Mouse (Mus musculus) small intestine, adult 2 months (tissue): ENCODE data around the gene Plekhg3. TPM values are rescaled to one million over a fixed set of nuclear protein-coding genes. Genes with fewer than 3 reads are reported as not detected.
A peak's percentile ranks its signal among the peaks of the same experiment; 100 is the strongest.

Source experiments
- H3K27ac ChIP-seq: fragments of 200-500 bp; 2 replicates; pipeline ENCODE4 v1.5.1; 2012; ENCODE audit warnings: low read depth, low read length, control low read depth, inconsistent platforms; ENCODE audit not compliant: insufficient read depth
- H3K27me3 ChIP-seq: fragments of 200-500 bp; 2 replicates; pipeline ENCODE4 v1.6.1; 2012; ENCODE audit warnings: mild to moderate bottlenecking, moderate library complexity, low read length, inconsistent platforms; ENCODE audit not compliant: control insufficient read depth, insufficient read depth
- H3K36me3 ChIP-seq: fragments of 200-500 bp; 2 replicates; pipeline ENCODE4 v1.6.1; 2012; ENCODE audit warnings: mild to moderate bottlenecking, low read length, control low read depth, inconsistent platforms; ENCODE audit not compliant: control insufficient read depth, insufficient read depth
- H3K4me1 ChIP-seq: fragments of 200-500 bp; 2 replicates; pipeline ENCODE4 v1.6.1; 2012; ENCODE audit warnings: low read length, inconsistent platforms, mixed read lengths; ENCODE audit not compliant: control insufficient read depth, insufficient read depth, insufficient read length
- H3K4me3 ChIP-seq: fragments of 200-500 bp; 2 replicates; pipeline ENCODE4 v1.5.1; 2012; ENCODE audit warnings: low read depth, mild to moderate bottlenecking, control low read depth, inconsistent platforms, low read length, moderate library complexity
- CTCF ChIP-seq: fragments of 200-500 bp; IDR thresholded peaks from 2 replicates; pipeline ENCODE4 v1.5.1; 2012; ENCODE audit warnings: low read depth, mild to moderate bottlenecking, control low read depth, inconsistent platforms, low read length, moderate library complexity, mixed read lengths; ENCODE audit not compliant: insufficient replicate concordance, insufficient read length; ENCODE audit errors: extremely low read depth
- POLR2A ChIP-seq: fragments of 200-500 bp; IDR thresholded peaks from 2 replicates; pipeline ENCODE4 v1.6.1; 2012; ENCODE audit warnings: low read depth, mild to moderate bottlenecking, control low read depth, inconsistent platforms, low read length, moderate library complexity
- WGBS: fragments of 180-500 bp; shearing (Covaris S2); methylation state at CpG from one replicate; pipeline ENCODE4 v1.1.7; 2018; 5-methylcytosine and 5-hydroxymethylcytosine counted together
- polyA plus RNA-seq: library from polyadenylated mRNA; depleted of rRNA; stranded (reverse); fragments of >200 nt; gene quantifications from 2 replicates; pipeline ENCODE4 v1.2.3, GENCODE M21; 2012

Gene Plekhg3
- polyA plus RNA-seq, 1 experiment = 16.9 TPM

DNA sequence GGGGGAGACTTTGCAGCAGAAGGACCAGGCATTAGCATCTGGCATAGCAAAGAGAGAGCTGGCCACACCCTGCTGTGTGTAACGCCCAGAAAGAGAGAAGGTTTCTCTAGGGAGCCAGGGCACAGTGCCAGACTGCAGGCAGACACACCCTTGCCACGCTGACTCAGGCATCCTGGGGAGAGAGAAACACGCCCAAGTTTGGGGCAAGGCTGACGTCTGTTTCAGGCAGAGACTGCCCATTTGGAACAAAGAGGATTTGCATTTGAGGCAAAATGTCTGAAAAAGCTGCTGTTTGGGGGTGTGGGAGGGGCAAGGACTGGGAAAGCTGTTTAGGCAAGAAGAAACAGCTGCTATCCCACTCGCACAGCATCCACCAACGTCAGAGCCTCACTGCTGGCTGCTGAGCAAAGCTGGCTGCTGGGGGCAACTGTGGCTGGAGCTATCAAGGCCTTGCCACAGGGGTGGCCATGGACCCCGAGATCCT is 63.2 kb downstream of the Plekhg3 start:
- peak overlapping the region; percentile 15; the same call in 1 of the 2 replicates for H3K27ac ChIP-seq
- H3K36me3 ChIP-seq = no peaks in the 10 kb centered on the region
- 5% methylated on average over 7 of the region's 7 CpGs for WGBS
- peaks cover 11% of the 10 kb centered on the region for H3K4me1 ChIP-seq
- no peak overlapping the region for H3K4me3 ChIP-seq
- H3K27me3 ChIP-seq = no peaks in the 10 kb centered on the region
- TF ChIP-seq CTCF (no peak), POLR2A (no peak)

GRCm38 (mm10) chr12:76594556-76594955 is 63.9 kb downstream of the Plekhg3 start:
- Histone ChIP-seq H3K27me3 (no peaks in the 10 kb centered on the region), H3K36me3 (no peaks in the 10 kb centered on the region), H3K4me1 (peaks cover 11% of the 10 kb centered on the region), H3K27ac (peak overlapping the region; percentile 15; the same call in 1 of the 2 replicates), H3K4me3 (no peak overlapping the region)
- TF ChIP-seq POLR2A (no peak), CTCF (no peak)
- 82% methylated on average over 3 of the region's 3 CpGs for WGBS

- Histone ChIP-seq H3K27ac (no peak overlapping the region), H3K4me1 (peaks cover 11% of the 10 kb centered on the region), H3K36me3 (no peaks in the 10 kb centered on the region), H3K4me3 (no peak overlapping the region), H3K27me3 (no peaks in the 10 kb centered on the region)
- no peak for TF ChIP-seq POLR2A
- no peak for TF ChIP-seq CTCF
- WGBS = 76% methylated on average over 2 of the region's 2 CpGs
These were observed 65.1 kb downstream of the Plekhg3 start for GRCm38 (mm10) chr12:76595830-76596229.

DNA sequence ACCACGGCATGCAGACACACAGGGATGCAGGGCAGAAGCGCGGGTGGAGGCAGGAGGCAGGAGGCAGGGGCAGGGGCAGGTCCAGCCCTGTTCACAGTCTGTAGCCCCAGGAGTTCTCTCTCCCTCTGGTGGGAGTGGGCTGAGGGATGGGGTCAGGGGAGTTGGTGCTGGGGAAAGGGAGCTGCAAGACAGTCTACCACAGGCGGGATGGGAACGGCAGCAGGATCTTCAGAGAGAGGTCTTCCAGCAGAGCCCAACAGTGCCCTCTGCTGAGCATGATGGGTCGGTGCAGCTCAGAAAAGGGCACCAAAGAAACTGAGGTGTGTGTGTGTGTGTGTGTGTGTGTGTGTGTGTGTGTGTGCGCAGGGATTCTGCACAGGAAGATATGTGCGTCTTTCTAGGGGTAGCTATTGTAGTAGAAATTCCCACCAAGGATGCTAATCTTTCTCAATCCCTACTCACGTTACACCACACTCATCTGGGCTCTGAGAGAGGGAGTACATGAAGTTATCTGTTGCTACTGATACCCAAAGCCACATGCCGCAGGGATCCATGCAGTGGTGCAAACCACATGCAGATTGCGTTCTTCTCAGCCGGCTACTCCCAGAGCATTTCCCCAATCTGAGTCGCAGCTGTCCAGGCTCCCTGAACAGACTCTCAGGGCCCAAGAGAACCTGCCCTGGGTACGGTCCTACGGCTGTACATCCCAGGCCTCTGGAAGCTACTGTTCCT is 65.8 kb downstream of the Plekhg3 start:
- no peaks in the 10 kb centered on the region for H3K36me3 ChIP-seq
- 55% methylated on average over 15 of the region's 15 CpGs for WGBS
- H3K27me3 ChIP-seq = no peaks in the 10 kb centered on the region
- H3K4me3 ChIP-seq = no peak overlapping the region
- H3K4me1 ChIP-seq = peaks cover 11% of the 10 kb centered on the region
- no peak overlapping the region for H3K27ac ChIP-seq
- TF ChIP-seq CTCF = peak; percentile 83
- TF ChIP-seq POLR2A = no peak

DNA sequence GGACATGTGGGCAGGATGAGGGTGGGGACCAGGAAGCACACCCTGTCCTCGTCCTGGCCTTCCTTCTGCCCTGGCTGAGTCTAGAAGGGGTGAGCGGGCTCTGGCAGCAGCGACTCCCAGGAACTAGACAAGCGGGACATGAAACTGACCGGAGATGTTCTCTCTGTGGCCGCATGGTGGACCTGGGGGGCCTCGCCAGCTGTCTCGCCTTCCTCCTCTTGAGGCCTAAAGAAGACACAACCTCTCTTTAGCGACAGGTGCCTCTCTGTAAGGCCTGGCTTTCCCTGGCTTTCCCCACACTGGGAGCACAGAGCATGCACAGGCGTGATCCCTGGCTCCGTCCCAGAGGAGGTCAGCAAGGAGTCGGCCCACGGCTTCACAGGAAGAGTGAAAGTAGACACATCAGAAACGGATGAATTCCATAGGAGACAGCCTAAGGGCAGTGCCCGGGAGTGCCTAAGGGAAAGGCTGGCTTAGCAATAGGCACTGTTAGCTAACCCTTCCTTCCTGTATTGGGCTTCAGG is 66.9 kb downstream of the Plekhg3 start:
- no peak overlapping the region for H3K4me3 ChIP-seq
- no peak overlapping the region for H3K27ac ChIP-seq
- no peak for TF ChIP-seq POLR2A
- no peaks in the 10 kb centered on the region for H3K36me3 ChIP-seq
- H3K4me1 ChIP-seq = peaks cover 11% of the 10 kb centered on the region
- 54% methylated on average over 15 of the region's 15 CpGs for WGBS
- no peaks in the 10 kb centered on the region for H3K27me3 ChIP-seq

DNA sequence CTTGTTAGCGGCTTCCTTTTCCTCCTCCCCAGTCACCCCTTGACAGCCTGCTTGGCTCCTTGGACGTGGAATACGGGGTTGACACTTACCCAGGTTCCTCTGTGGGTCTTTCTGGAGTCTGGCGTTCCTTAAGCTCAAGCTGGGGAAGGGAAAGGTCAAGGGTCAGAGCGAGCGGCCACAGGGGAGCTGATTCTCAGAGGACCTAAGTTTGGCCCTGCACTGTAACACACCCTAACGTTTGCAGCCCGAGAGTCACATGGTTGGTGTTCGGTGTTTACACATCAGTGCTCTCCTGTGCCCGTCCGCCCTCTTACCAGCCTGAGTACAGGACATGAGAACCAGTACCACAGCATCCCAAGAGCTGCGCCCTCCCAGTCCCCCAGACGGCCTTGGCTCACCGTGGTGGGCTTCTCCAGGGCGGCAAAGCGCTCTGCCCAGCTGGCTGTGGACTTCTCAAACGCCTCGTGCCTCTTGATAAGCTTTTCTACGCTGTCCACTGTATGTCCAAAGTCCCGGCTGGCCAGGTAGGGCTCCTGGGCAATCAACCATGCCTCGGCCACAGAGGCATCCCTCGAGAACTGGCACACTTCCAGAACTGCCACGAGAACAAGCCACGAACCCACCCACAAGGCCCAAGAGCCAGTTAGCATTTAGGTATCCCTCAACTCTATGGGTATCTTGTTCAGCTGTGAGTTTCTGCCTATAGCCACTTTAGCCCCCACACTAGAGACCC is 67.7 kb downstream of the Plekhg3 start:
- H3K27me3 ChIP-seq = no peaks in the 10 kb centered on the region
- no peak overlapping the region for H3K4me3 ChIP-seq
- peaks cover 11% of the 10 kb centered on the region for H3K4me1 ChIP-seq
- TF ChIP-seq POLR2A (no peak), CTCF (no peak)
- no peak overlapping the region for H3K27ac ChIP-seq
- whole genome bisulfite sequencing = 53% methylated on average over 24 of the region's 24 CpGs
- H3K36me3 ChIP-seq = no peaks in the 10 kb centered on the region

DNA sequence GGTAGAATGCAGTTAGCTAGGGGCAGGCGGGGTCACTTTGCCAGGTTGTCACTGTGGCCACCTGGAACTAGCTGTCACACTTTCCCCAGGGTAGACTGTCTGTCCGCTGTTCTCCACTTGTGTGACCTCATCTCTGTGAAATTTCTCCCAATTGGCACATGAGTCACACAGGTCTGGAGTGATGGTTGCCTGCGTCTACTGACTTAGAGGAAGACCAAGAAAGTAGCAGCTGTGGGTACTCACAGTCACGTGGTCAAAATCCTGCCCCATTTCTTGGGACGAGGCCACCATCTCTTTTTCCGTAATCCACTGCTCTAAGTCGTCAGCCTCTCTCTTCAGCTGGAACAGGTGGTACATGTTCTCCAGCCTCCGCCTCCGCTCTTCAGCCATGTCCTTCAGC is 73.1 kb downstream of the Plekhg3 start:
- Histone ChIP-seq H3K4me1 (no peaks in the 10 kb centered on the region), H3K36me3 (no peaks in the 10 kb centered on the region), H3K27me3 (no peaks in the 10 kb centered on the region), H3K4me3 (no peak overlapping the region), H3K27ac (no peak overlapping the region)
- TF ChIP-seq CTCF = no peak
- TF ChIP-seq POLR2A = no peak
- 80% methylated on average over 9 of the region's 9 CpGs for WGBS
